In the genomic region with DNA sequence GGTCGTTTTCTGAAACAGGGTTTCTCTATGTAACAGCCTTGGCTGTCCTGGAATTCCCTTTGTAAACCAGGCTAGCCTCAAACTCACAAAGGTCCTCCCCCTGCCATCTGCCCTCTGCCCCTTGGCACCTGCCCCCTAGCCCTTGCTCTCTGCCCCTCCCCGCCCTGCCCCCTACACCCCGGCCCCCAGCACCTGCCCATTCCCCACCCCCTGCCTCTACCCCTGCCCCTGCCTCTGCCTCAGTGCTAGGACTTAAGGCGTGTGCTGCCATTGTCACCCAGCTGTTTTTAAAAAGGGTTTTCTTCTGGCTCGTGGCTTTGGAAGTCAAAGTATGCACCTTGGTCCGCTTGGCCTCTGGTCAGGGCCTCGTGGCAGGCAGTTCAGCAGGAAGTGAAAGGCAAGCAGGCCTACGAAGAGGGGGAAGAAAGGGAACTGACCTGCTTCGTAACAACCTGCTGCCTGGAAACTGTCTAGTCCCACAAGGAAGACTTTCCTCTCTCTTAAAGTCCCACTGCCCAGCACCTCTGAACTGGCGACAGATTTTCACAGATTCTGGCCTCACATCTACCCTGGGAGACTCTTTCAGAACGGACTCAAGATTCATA, we compare ENCODE assay signal across 8 mouse cellular contexts.
DNase-seq lines count a peak whose midpoint lies in the region; ATAC-seq lines count a peak whose summit lies in the region.

No protein-coding gene starts in this region.

- no peaks in the 10 kb centered on the region for H3K9me3 ChIP-seq in lung, embryonic 15.5 days
- no peaks in the 10 kb centered on the region for H3K9me3 ChIP-seq in forebrain, embryonic 15.5 days
- no peaks in the 10 kb centered on the region for H3K9me3 ChIP-seq in limb, embryonic 12.5 days
- H3K9me3 ChIP-seq in neural tube, embryonic 15.5 days (replicated peaks): no peaks in the 10 kb centered on the region

- peaks cover 21% of the 10 kb centered on the region for H3K4me1 ChIP-seq in lung, embryonic 15.5 days
- H3K4me1 ChIP-seq in forebrain, embryonic 15.5 days: peaks cover 19% of the 10 kb centered on the region
- peaks cover 32% of the 10 kb centered on the region for H3K4me1 ChIP-seq in limb, embryonic 12.5 days (replicated peaks)
- H3K4me1 ChIP-seq in neural tube, embryonic 15.5 days: peaks cover 31% of the 10 kb centered on the region

- 0 out of 2 replicates have a peak, but pooled peaks cover 6% of the 10 kb centered on the region for H3K27me3 ChIP-seq in lung, embryonic 15.5 days
- H3K27me3 ChIP-seq in forebrain, embryonic 15.5 days: no peaks in the 10 kb centered on the region
- H3K27me3 ChIP-seq in limb, embryonic 12.5 days: peaks cover 17% of the 10 kb centered on the region
- 0 out of 2 replicates have a peak, but pooled peaks cover 3% of the 10 kb centered on the region for H3K27me3 ChIP-seq in neural tube, embryonic 15.5 days (replicated peaks)

- no peak for DNase-seq in lung, postnatal 14 days
- DNase-seq in frontal cortex, postnatal 36 days (ENCODE audit: low spot score in 2 of 2): no peak
- DNase-seq in right cerebral cortex, postnatal 4 days: no peak
- no peak for DNase-seq in thymus, postnatal 0 days (ENCODE audit: low spot score)

- H3K9ac ChIP-seq in lung, embryonic 15.5 days: no peak overlapping the region
- H3K9ac ChIP-seq in forebrain, embryonic 15.5 days (replicated peaks): no peak overlapping the region
- H3K9ac ChIP-seq in limb, embryonic 12.5 days (replicated peaks): no peak overlapping the region
- no peak overlapping the region for H3K9ac ChIP-seq in neural tube, embryonic 15.5 days (replicated peaks)

- H3K4me2 ChIP-seq in lung, embryonic 15.5 days: 0 out of 2 replicates have a peak overlapping the region, but pooled peaks have one; percentile 0
- 0 out of 2 replicates have a peak overlapping the region, but pooled peaks have one; percentile 2 for H3K4me2 ChIP-seq in forebrain, embryonic 15.5 days (replicated peaks)
- peak overlapping the region; percentile 33 for H3K4me2 ChIP-seq in limb, embryonic 12.5 days
- H3K4me2 ChIP-seq in neural tube, embryonic 15.5 days: peak overlapping the region; percentile 54

- no peaks in the 10 kb centered on the region for H3K36me3 ChIP-seq in lung, embryonic 15.5 days
- no peaks in the 10 kb centered on the region for H3K36me3 ChIP-seq in forebrain, embryonic 15.5 days
- no peaks in the 10 kb centered on the region for H3K36me3 ChIP-seq in limb, embryonic 12.5 days
- H3K36me3 ChIP-seq in neural tube, embryonic 15.5 days: no peaks in the 10 kb centered on the region

- no peak overlapping the region for H3K27ac ChIP-seq in lung, embryonic 15.5 days
- H3K27ac ChIP-seq in forebrain, embryonic 15.5 days (replicated peaks): no peak overlapping the region
- H3K27ac ChIP-seq in limb, embryonic 12.5 days: peak overlapping the region; percentile 69
- H3K27ac ChIP-seq in neural tube, embryonic 15.5 days (replicated peaks): peak overlapping the region; percentile 66

- H3K4me3 ChIP-seq in lung, embryonic 15.5 days: no peak overlapping the region
- no peak overlapping the region for H3K4me3 ChIP-seq in forebrain, embryonic 15.5 days
- H3K4me3 ChIP-seq in limb, embryonic 12.5 days (replicated peaks): 0 out of 2 replicates have a peak overlapping the region, but pooled peaks have one; percentile 1
- 0 out of 2 replicates have a peak overlapping the region, but pooled peaks have one; percentile 22 for H3K4me3 ChIP-seq in neural tube, embryonic 15.5 days (replicated peaks)

- 25% methylated on average over 11 of the region's 11 CpGs for WGBS in lung, embryonic 15.5 days
- 9% methylated on average over 11 of the region's 11 CpGs for WGBS in forebrain, embryonic 15.5 days
- 12% methylated on average over 11 of the region's 11 CpGs for WGBS in limb, embryonic 12.5 days
- WGBS in neural tube, embryonic 15.5 days: 6% methylated on average over 11 of the region's 11 CpGs

- no peak for ATAC-seq in lung, embryonic 15.5 days (ENCODE audit: borderline replicate concordance, extremely low read depth, low FRiP score, low TSS enrichment)
- peak; percentile 20 for ATAC-seq in forebrain, embryonic 15.5 days (replicated peaks)
- no peak for ATAC-seq in limb, embryonic 12.5 days (ENCODE audit: insufficient number of reproducible peaks, insufficient read depth, low FRiP score, low TSS enrichment, low read depth)
- ATAC-seq in neural tube, embryonic 15.5 days (ENCODE audit: low FRiP score): peak; percentile 16

Comparison
In these comparisons a context has a peak if more than half of its experiments do, and no peak if none do; other contexts are left out.
1. ATAC-seq: peak in forebrain, embryonic 15.5 days (single experiment) and neural tube, embryonic 15.5 days (single experiment); none in lung, embryonic 15.5 days (single experiment) and limb, embryonic 12.5 days (single experiment).
2. H3K27ac ChIP-seq: peak in limb, embryonic 12.5 days (single experiment) and neural tube, embryonic 15.5 days (single experiment); none in lung, embryonic 15.5 days (single experiment) and forebrain, embryonic 15.5 days (single experiment).
3. H3K4me2 ChIP-seq: peak in every context shown above with its lines; median percentile 54 in neural tube, embryonic 15.5 days; 33 in limb, embryonic 12.5 days; 2 in forebrain, embryonic 15.5 days; 0 in lung, embryonic 15.5 days.
4. H3K4me3 ChIP-seq: peak in limb, embryonic 12.5 days (single experiment) and neural tube, embryonic 15.5 days (single experiment); none in lung, embryonic 15.5 days (single experiment) and forebrain, embryonic 15.5 days (single experiment).